Mouse (Mus musculus): ENCODE results near the gene Ngp. TPM values are rescaled to one million over a fixed set of nuclear protein-coding genes. Genes with fewer than 3 reads are reported as not detected.

The Ngp gene
- polyA plus RNA-seq, 1 experiment from 2014 or later = 6.5 TPM

DNA sequence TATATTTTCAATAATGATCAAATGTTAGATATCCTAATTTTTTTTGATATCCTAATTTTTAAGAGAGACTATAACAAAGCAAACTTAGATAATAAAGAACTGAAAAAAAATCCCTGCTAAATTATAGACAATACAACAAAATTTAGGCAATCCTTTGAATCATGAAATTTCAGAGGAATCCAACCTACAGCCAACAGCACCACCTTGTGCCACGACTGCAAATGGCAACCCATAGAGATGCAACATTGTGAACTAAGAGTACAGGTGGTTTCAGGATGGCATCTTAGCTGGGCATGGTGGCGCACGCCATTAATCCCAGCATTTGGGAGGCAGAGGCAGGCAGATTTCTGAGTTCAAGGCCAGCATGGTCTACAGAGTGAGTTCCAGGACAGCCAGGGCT is 46.6 kb downstream of the Ngp start:
- WGBS = 81% methylated on average over 3 of the region's 3 CpGs

More for the DNA sequence above, 46.6 kb downstream of the Ngp start:
- no peaks in the 10 kb centered on the region for H3K4me1 ChIP-seq (ENCODE audit: control insufficient read depth, insufficient read depth, low read length)
- H3K27me3 ChIP-seq (ENCODE audit: control insufficient read depth, insufficient read depth, low read length) = no peaks in the 10 kb centered on the region
- H3K36me3 ChIP-seq (ENCODE audit: control insufficient read depth, insufficient read depth) = no peaks in the 10 kb centered on the region; the same call in 1 of the 2 replicates
- no peak overlapping the region for H3K27ac ChIP-seq (ENCODE audit: low read length)
- no peak overlapping the region for H3K4me3 ChIP-seq (ENCODE audit: low read length)
- no peaks in the 10 kb centered on the region; the same call in 1 of the 2 replicates for H3K9me3 ChIP-seq (replicated peaks; ENCODE audit: control insufficient read depth, low read length)
- no peak overlapping the region for H3K4me2 ChIP-seq (ENCODE audit: low read depth, low read length)
- ATAC-seq (replicated peaks; ENCODE audit: extremely low read depth, insufficient read depth, low FRiP score) = no peak
- no peak overlapping the region for H3K9ac ChIP-seq (ENCODE audit: low read length)

Other genes with a start within 250 kb of the Ngp start
- 1.2 and 1.4 TPM in 2 replicates for gene Cspg5, start 176.0 kb upstream of the Ngp start, polyA plus RNA-seq (2015; fragmentation: Nextera tagmentation; extraction: Ambion mirVana)
- gene Elp6, start 114.6 kb upstream of the Ngp start, polyA plus RNA-seq (2015; fragmentation: Nextera tagmentation; extraction: Ambion mirVana) = 12.4 and 14.9 TPM in 2 replicates
- 20.9 and 22.2 TPM in 2 replicates for gene Scap, start 86.5 kb upstream of the Ngp start, polyA plus RNA-seq (2015; fragmentation: Nextera tagmentation; extraction: Ambion mirVana)
- gene Ptpn23, start 11.5 kb upstream of the Ngp start, polyA plus RNA-seq (2015; fragmentation: Nextera tagmentation; extraction: Ambion mirVana) = 11.3 and 12.0 TPM in 2 replicates
- gene Klhl18, start 56.9 kb downstream of the Ngp start, polyA plus RNA-seq (2015; fragmentation: Nextera tagmentation; extraction: Ambion mirVana) = 9.0 and 10.2 TPM in 2 replicates
- 0.84 and 1.2 TPM in 2 replicates for gene Kif9, start 57.2 kb downstream of the Ngp start, polyA plus RNA-seq (2015; fragmentation: Nextera tagmentation; extraction: Ambion mirVana)
- gene Setd2, start 112.8 kb downstream of the Ngp start, polyA plus RNA-seq (2015; fragmentation: Nextera tagmentation; extraction: Ambion mirVana) = 19.0 and 21.8 TPM in 2 replicates
- 16.4 and 17.2 TPM in 2 replicates for gene Nradd, start 204.7 kb downstream of the Ngp start, polyA plus RNA-seq (2015; fragmentation: Nextera tagmentation; extraction: Ambion mirVana)
- 3.3 and 3.8 TPM in 2 replicates for gene Nbeal2, start 234.4 kb downstream of the Ngp start, polyA plus RNA-seq (2015; fragmentation: Nextera tagmentation; extraction: Ambion mirVana)
- 139 and 147 TPM in 2 replicates for gene Ccdc12, start 236.8 kb downstream of the Ngp start, polyA plus RNA-seq (2015; fragmentation: Nextera tagmentation; extraction: Ambion mirVana)